Mouse (Mus musculus) bone marrow, adult 2 months (tissue): Measurements from ENCODE around the gene Hist1h2bn.

Source experiments
- CTCF ChIP-seq: fragments of 200-500 bp; IDR thresholded peaks from 2 replicates; pipeline ENCODE4 v1.5.1; 2011; ENCODE audit warnings: low read length, control low read depth; ENCODE audit not compliant: control insufficient read depth, insufficient read depth
- POLR2A ChIP-seq: fragments of 200-500 bp; IDR thresholded peaks from 2 replicates; pipeline ENCODE4 v1.6.1; 2011; ENCODE audit warnings: low read depth, mild to moderate bottlenecking, control low read depth, low read length, borderline replicate concordance; ENCODE audit not compliant: control insufficient read depth

GRCm38 (mm10) chr13:21790601-21791283, 36.8 kb downstream of the Hist1h2bn start:
- TF ChIP-seq POLR2A = no peak
- no peak for TF ChIP-seq CTCF
